Mouse (Mus musculus) testis, postnatal 14 days (tissue): Measurements from ENCODE around the gene March5.
A peak's percentile ranks its signal among the peaks of the same experiment; 100 is the strongest.

Experiments used
- DNase-seq: peaks from one replicate; pipeline ENCODE4 v3.0.0; 2021; ENCODE audit warnings: low spot score

The March5 gene

GRCm38 (mm10) chr19:37207303-37208175 is at the start of gene March5:
TSS of gene March5 (plus strand) at chr19:37207543.
- peak; percentile 93 for DNase-seq

GRCm38 (mm10) chr19:37172096-37172495 is 35.2 kb upstream of the March5 start:
- no peak for DNase-seq

- DNase-seq = no peak
Measured at GRCm38 (mm10) chr19:37172566-37173130, 34.7 kb upstream of the March5 start.

GRCm38 (mm10) chr19:37173331-37174115 is 33.8 kb upstream of the March5 start:
- peak; percentile 55 for DNase-seq

GRCm38 (mm10) chr19:37174116-37174715 is 33.1 kb upstream of the March5 start:
- peak; percentile 74 for DNase-seq

GRCm38 (mm10) chr19:37174716-37175435 is 32.5 kb upstream of the March5 start:
- DNase-seq = peak; percentile 52

- no peak for DNase-seq
Measured at GRCm38 (mm10) chr19:37175436-37175805, 31.9 kb upstream of the March5 start.

GRCm38 (mm10) chr19:37175919-37176318 is 31.4 kb upstream of the March5 start:
- no peak for DNase-seq

- DNase-seq = no peak
Measured at GRCm38 (mm10) chr19:37176879-37177462, 30.4 kb upstream of the March5 start.

- DNase-seq = peak; percentile 39
Measured at GRCm38 (mm10) chr19:37177819-37178708, 29.3 kb upstream of the March5 start.

GRCm38 (mm10) chr19:37188366-37188948 is 18.9 kb upstream of the March5 start:
- DNase-seq = no peak

GRCm38 (mm10) chr19:37192475-37193058 is 14.8 kb upstream of the March5 start:
- no peak for DNase-seq

GRCm38 (mm10) chr19:37198165-37198880 is 9.0 kb upstream of the March5 start:
- no peak for DNase-seq

- DNase-seq = no peak
Measured at GRCm38 (mm10) chr19:37199889-37200288, 7.5 kb upstream of the March5 start.

GRCm38 (mm10) chr19:37203371-37203770 is 4.0 kb upstream of the March5 start:
- DNase-seq = no peak

GRCm38 (mm10) chr19:37205155-37205554 is 2.2 kb upstream of the March5 start:
- peak; percentile 38 for DNase-seq

GRCm38 (mm10) chr19:37206641-37207302 is 571 bp upstream of the March5 start:
- peak; percentile 78 for DNase-seq

GRCm38 (mm10) chr19:37208176-37208755 is 923 bp downstream of the March5 start, which contains the start of gene Cpeb3:
TSS of gene Cpeb3 (minus strand) at chr19:37208601.
- DNase-seq = peak; percentile 11
